Mouse (Mus musculus): ENCODE measurements around the gene Fam198b. TPM values are rescaled to one million over a fixed set of nuclear protein-coding genes. Genes with fewer than 3 reads are reported as not detected.

Fam198b gene
- total and polyA plus RNA-seq, 2 experiments from 2014 or later: 1.1 to 1.3 TPM

DNA sequence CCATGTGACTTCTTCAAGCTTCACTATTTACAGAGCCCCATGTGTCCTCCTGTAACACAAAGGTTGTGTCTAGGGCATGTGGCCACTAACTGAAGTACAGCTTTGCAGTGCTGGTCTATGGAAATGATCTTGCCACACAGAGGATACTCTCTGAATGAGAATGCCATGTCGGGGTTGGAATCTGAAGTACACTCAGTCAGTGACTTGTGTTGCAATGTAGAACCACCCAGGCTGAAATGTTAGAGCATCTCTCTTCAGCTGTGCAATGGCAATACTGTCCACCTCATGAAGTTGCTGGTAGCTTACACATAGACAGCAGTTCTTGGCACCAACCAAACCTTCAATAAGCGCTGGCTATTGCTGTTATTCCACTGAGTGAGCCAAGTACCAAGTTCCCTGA lies 3.6 kb downstream of the Fam198b start:
- Histone ChIP-seq H3K9me3 (ENCODE audit: low read length) (no peaks in the 10 kb centered on the region), H3K4me2 (ENCODE audit: low read depth) (no peak overlapping the region), H3K9ac (no peak overlapping the region), H3K36me3 (ENCODE audit: insufficient read depth) (no peaks in the 10 kb centered on the region), H3K4me3 (ENCODE audit: low read depth, low read length) (no peak overlapping the region), H3K27me3 (ENCODE audit: insufficient read depth, low read length) (no peaks in the 10 kb centered on the region), H3K4me1 (ENCODE audit: insufficient read depth) (0 out of 2 replicates have a peak, but pooled peaks cover 12% of the 10 kb centered on the region), H3K27ac (ENCODE audit: low read depth, low read length) (no peak overlapping the region)
- ATAC-seq (no peak), DNase-seq (no peak)
- WGBS: 84% methylated on average over 2 of the region's 2 CpGs
- TF ChIP-seq CTCF (IDR thresholded peaks at IDR 0.05; ENCODE audit: low read depth): no peak

DNA sequence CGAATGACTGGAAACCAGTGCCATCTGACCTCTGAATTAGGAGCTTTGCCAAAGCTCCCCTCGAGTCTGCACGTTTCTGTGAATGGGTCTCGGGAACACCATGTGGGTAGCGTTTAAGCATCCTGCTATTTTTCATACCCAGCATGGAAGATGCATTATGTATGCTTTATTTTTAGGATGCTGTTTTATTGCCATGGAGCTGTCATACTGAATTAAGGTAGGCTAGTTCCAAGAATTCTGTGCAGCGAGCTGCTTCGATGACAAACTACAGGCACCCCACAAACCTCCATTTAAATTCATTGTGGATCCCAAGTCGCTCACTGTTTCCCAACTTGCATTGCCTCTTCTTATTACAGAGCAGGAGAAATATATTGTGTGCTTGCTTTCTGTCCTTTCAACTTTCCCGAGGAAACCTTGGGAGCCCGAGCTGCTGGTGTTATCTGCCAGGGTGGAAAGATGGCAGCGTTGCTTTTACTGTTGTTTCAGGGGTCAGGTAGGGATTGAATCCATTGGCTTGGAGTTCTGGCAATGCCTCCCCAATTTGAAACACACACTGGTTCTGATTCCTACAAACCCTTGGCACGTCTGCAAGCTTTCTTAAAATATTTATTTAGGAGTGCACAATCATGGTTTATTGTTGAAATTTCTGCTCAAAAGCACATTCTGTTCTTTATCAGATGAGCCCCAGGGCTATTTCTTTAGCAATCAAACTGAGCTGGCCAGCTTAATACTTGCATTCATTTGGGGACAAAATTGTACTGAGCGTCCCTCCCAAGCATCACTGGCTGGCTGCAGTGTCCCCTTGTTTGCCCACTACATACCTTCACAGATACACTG lies 13.4 kb downstream of the Fam198b start:
- H3K9me3 ChIP-seq (ENCODE audit: low read length): no peaks in the 10 kb centered on the region
- H3K4me1 ChIP-seq (ENCODE audit: insufficient read depth): no peaks in the 10 kb centered on the region
- ATAC-seq (peak; percentile 90), DNase-seq (peak; percentile 72)
- no peak for TF ChIP-seq CTCF (IDR thresholded peaks at IDR 0.05; ENCODE audit: low read depth)
- H3K36me3 ChIP-seq (ENCODE audit: insufficient read depth): no peaks in the 10 kb centered on the region
- 52% methylated on average over 13 of the region's 13 CpGs for WGBS
- peak overlapping the region; percentile 26; the same call in 1 of the 2 replicates for H3K4me2 ChIP-seq (ENCODE audit: low read depth)
- no peak overlapping the region for H3K4me3 ChIP-seq (ENCODE audit: low read depth, low read length)
- no peaks in the 10 kb centered on the region for H3K27me3 ChIP-seq (ENCODE audit: insufficient read depth, low read length)
- H3K27ac ChIP-seq (ENCODE audit: low read depth, low read length): peak overlapping the region; percentile 46
- H3K9ac ChIP-seq: no peak overlapping the region

DNA sequence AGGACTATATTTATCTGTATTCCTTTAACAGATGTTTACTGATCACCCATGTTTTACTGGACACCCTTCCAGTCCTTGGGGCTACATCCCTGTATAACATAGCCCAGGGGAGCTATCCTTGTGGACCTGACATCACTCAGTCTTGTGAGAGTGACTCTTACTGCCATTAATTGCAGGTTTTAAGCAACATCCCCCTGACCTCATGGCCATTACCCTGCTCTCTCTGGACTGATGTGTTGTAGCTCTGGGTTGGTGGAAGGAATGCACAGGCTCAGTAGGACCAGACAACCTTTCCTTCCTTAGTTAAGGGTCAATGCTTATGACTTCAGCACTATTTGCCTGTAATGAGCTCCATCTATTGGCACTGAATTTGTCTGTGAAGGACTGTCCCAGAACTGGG lies 14.2 kb downstream of the Fam198b start:
- ATAC-seq: no peak

GRCm38 (mm10) chr3:79899906-79900305 lies 15.6 kb downstream of the Fam198b start:
- Histone ChIP-seq H3K9me3 (ENCODE audit: low read length) (no peaks in the 10 kb centered on the region), H3K4me2 (ENCODE audit: low read depth) (no peak overlapping the region), H3K27ac (ENCODE audit: low read depth, low read length) (no peak overlapping the region), H3K4me1 (ENCODE audit: insufficient read depth) (no peaks in the 10 kb centered on the region), H3K4me3 (ENCODE audit: low read depth, low read length) (no peak overlapping the region), H3K9ac (no peak overlapping the region), H3K27me3 (ENCODE audit: insufficient read depth, low read length) (no peaks in the 10 kb centered on the region), H3K36me3 (ENCODE audit: insufficient read depth) (no peaks in the 10 kb centered on the region)
- DNase-seq: no peak
- no peak for ATAC-seq
- TF ChIP-seq CTCF (IDR thresholded peaks at IDR 0.05; ENCODE audit: low read depth): no peak
- WGBS: 80% methylated on average over 9 of the region's 9 CpGs

More for the DNA sequence above, 14.2 kb downstream of the Fam198b start:
- TF ChIP-seq CTCF (IDR thresholded peaks at IDR 0.05; ENCODE audit: low read depth): no peak
- no peak overlapping the region for H3K27ac ChIP-seq (ENCODE audit: low read depth, low read length)
- H3K4me2 ChIP-seq (ENCODE audit: low read depth): no peak overlapping the region
- H3K36me3 ChIP-seq (ENCODE audit: insufficient read depth): no peaks in the 10 kb centered on the region
- H3K4me1 ChIP-seq (ENCODE audit: insufficient read depth): no peaks in the 10 kb centered on the region
- no peaks in the 10 kb centered on the region for H3K27me3 ChIP-seq (ENCODE audit: insufficient read depth, low read length)
- no peaks in the 10 kb centered on the region for H3K9me3 ChIP-seq (ENCODE audit: low read length)
- H3K4me3 ChIP-seq (ENCODE audit: low read depth, low read length): no peak overlapping the region
- no peak for DNase-seq
- H3K9ac ChIP-seq: no peak overlapping the region

- Histone ChIP-seq H3K4me2 (ENCODE audit: low read depth) (no peak overlapping the region), H3K27ac (ENCODE audit: low read depth, low read length) (no peak overlapping the region), H3K9me3 (ENCODE audit: low read length) (no peaks in the 10 kb centered on the region), H3K4me3 (ENCODE audit: low read depth, low read length) (no peak overlapping the region), H3K27me3 (ENCODE audit: insufficient read depth, low read length) (no peaks in the 10 kb centered on the region), H3K4me1 (ENCODE audit: insufficient read depth) (no peaks in the 10 kb centered on the region), H3K9ac (no peak overlapping the region), H3K36me3 (ENCODE audit: insufficient read depth) (no peaks in the 10 kb centered on the region)
- no peak for DNase-seq
- 96% methylated on average over 2 of the region's 2 CpGs for WGBS
- no peak for TF ChIP-seq CTCF (IDR thresholded peaks at IDR 0.05; ENCODE audit: low read depth)
- ATAC-seq: no peak
Observed at GRCm38 (mm10) chr3:79900502-79900901, 16.2 kb downstream of the Fam198b start.

DNA sequence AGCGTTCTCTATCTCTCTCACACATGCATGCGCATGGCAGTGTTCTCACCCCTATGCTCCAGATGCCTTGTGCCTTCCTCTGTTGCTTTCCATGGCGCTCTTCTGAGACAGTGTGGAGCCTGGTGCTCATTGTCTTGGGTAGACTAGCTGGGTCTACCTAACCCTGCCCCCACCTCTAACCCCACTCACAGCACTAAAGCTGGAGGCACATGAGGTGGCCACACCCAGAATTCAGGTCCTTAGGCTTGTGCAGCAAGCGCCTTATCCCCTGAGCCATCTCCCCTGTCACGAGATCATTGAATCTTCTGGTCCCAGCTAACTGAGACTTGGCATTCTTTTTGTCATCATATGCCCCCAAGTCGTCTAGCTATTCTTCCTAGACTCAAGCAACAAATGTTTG lies 17.0 kb downstream of the Fam198b start:
- ATAC-seq (no peak), DNase-seq (no peak)
- H3K4me3 ChIP-seq (ENCODE audit: low read depth, low read length): no peak overlapping the region
- H3K27me3 ChIP-seq (ENCODE audit: insufficient read depth, low read length): no peaks in the 10 kb centered on the region
- WGBS: 93% methylated on average over 6 of the region's 6 CpGs
- H3K36me3 ChIP-seq (ENCODE audit: insufficient read depth): no peaks in the 10 kb centered on the region
- no peak overlapping the region for H3K4me2 ChIP-seq (ENCODE audit: low read depth)
- TF ChIP-seq CTCF (IDR thresholded peaks at IDR 0.05; ENCODE audit: low read depth): no peak
- no peaks in the 10 kb centered on the region for H3K4me1 ChIP-seq (ENCODE audit: insufficient read depth)
- H3K9me3 ChIP-seq (ENCODE audit: low read length): no peaks in the 10 kb centered on the region
- H3K27ac ChIP-seq (ENCODE audit: low read depth, low read length): no peak overlapping the region
- H3K9ac ChIP-seq: no peak overlapping the region

DNA sequence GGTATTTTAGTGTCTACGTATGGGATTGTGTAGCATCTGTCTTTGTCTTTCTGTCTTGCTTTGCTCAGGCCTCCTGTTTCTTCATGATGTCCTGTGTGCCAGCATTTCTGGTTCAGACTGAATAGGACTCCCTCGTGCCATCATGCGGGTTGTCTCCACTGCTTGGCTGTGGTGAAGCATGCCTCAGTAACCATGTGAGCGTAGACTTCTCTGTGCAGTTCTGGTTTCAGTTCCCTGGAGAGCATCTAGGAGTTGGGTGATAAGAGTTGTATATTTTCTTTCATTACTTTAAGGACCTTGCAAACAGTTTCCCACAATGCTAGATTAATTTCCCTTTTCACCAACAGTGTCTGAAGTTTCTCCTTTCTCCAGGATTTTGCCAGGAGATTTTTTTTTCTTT lies 17.4 kb downstream of the Fam198b start:
- Histone ChIP-seq H3K9me3 (ENCODE audit: low read length) (no peaks in the 10 kb centered on the region), H3K9ac (no peak overlapping the region), H3K4me3 (ENCODE audit: low read depth, low read length) (no peak overlapping the region), H3K27me3 (ENCODE audit: insufficient read depth, low read length) (no peaks in the 10 kb centered on the region), H3K27ac (ENCODE audit: low read depth, low read length) (no peak overlapping the region), H3K4me2 (ENCODE audit: low read depth) (no peak overlapping the region), H3K4me1 (ENCODE audit: insufficient read depth) (no peaks in the 10 kb centered on the region), H3K36me3 (ENCODE audit: insufficient read depth) (no peaks in the 10 kb centered on the region)
- 94% methylated on average over 4 of the region's 4 CpGs for WGBS
- no peak for TF ChIP-seq CTCF (IDR thresholded peaks at IDR 0.05; ENCODE audit: low read depth)
- no peak for ATAC-seq
- DNase-seq: no peak

All from forebrain, postnatal 0 days (tissue).